7 mouse cellular contexts compared by ENCODE assay signal in the genomic region with DNA sequence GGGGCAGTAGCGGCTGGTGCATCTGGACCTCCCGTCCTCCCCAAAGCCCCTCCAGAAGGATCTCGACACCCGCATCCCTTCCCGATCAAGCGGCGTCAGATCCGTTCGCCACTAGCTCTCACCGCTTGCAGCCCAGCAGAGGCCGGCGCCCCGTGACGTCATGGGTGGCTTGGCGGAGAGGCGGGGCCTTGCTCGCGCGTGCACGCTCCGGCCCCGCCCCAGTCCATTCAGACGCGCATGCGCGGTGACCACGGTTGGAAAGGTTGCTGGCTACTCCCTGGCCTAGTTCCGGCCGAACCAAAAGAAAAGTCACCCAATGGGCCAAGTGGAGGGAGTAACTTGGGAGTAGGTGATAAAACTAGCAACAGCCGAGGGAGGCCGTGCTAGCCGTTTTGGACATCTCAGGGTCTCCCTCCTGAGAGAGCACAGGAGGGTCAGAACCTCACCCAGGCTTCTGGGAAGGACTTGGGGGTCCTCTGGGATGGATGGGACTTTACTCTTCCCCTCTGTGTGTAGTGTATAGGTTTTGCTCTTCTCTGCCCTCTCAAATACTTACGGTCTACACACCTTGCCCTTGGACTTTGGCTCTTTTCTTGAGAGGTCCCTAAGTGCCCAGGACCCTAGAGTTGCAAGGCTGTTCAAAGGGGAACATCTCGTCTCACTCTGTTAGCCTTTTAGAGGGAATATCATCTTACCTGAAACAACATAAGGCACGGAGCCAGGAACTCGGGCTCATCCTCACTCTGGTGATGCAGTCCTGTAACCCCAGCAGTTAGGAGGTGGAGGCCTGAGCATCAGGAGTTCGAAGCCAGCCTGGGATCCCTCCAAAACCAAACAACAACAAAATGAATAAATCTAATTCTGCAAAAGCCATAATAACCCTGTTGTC. TPM values are rescaled to one million over a fixed set of nuclear protein-coding genes. Genes with fewer than 3 reads are reported as not detected.
DNase-seq lines count a peak whose midpoint lies in the region; ATAC-seq and TF ChIP-seq lines count a peak whose summit lies in the region.

No protein-coding gene starts in this region.

- 11% methylated on average over 37 of the region's 37 CpGs for WGBS in intestine, postnatal 0 days
- 11% methylated on average over 37 of the region's 37 CpGs for WGBS in midbrain, embryonic 12.5 days
- 13% methylated on average over 37 of the region's 37 CpGs for WGBS in small intestine, adult 2 months

- TF ChIP-seq CTCF in intestine, postnatal 0 days (IDR thresholded peaks at IDR 0.05; ENCODE audit: low read depth): no peak
- TF ChIP-seq CTCF in small intestine, adult 2 months (IDR thresholded peaks at IDR 0.05; ENCODE audit: extremely low read depth, insufficient read length, insufficient replicate concordance, low read depth, low read length): no peak

- H3K27me3 ChIP-seq in intestine, postnatal 0 days (replicated peaks; ENCODE audit: control insufficient read depth, insufficient read depth, low read length): no peaks in the 10 kb centered on the region
- no peaks in the 10 kb centered on the region for H3K27me3 ChIP-seq in midbrain, embryonic 12.5 days
- H3K27me3 ChIP-seq in small intestine, adult 2 months (ENCODE audit: control insufficient read depth, insufficient read depth, low read length): no peaks in the 10 kb centered on the region

- H3K4me2 ChIP-seq in intestine, postnatal 0 days (replicated peaks; ENCODE audit: low read depth): peak overlapping the region; percentile 84
- peak overlapping the region; percentile 72 for H3K4me2 ChIP-seq in midbrain, embryonic 12.5 days (replicated peaks)

- peak; percentile 80 for TF ChIP-seq POLR2A in small intestine, adult 2 months (IDR thresholded peaks at IDR 0.05; ENCODE audit: low read depth, low read length)

- no peaks in the 10 kb centered on the region for H3K4me1 ChIP-seq in intestine, postnatal 0 days (replicated peaks; ENCODE audit: control insufficient read depth, insufficient read depth, low read length)
- peaks cover 14% of the 10 kb centered on the region for H3K4me1 ChIP-seq in midbrain, embryonic 12.5 days
- H3K4me1 ChIP-seq in small intestine, adult 2 months (ENCODE audit: control insufficient read depth, insufficient read depth, insufficient read length, low read length): peaks cover 15% of the 10 kb centered on the region

- peak overlapping the region; percentile 51; the same call in 1 of the 2 replicates for H3K27ac ChIP-seq in intestine, postnatal 0 days (ENCODE audit: low read depth, low read length)
- peak overlapping the region; percentile 72 for H3K27ac ChIP-seq in midbrain, embryonic 12.5 days (replicated peaks)
- H3K27ac ChIP-seq in small intestine, adult 2 months (ENCODE audit: insufficient read depth, low read depth, low read length): peak overlapping the region; percentile 83

- H3K9ac ChIP-seq in intestine, postnatal 0 days (ENCODE audit: low read depth, low read length): peak overlapping the region; percentile 38
- H3K9ac ChIP-seq in midbrain, embryonic 12.5 days (replicated peaks): peak overlapping the region; percentile 78

- no peaks in the 10 kb centered on the region; the same call in 1 of the 2 replicates for H3K36me3 ChIP-seq in intestine, postnatal 0 days (ENCODE audit: control insufficient read depth, insufficient read depth)
- H3K36me3 ChIP-seq in midbrain, embryonic 12.5 days: 0 out of 2 replicates have a peak, but pooled peaks cover 4% of the 10 kb centered on the region
- H3K36me3 ChIP-seq in small intestine, adult 2 months (ENCODE audit: control insufficient read depth, insufficient read depth, low read length): peaks cover 4% of the 10 kb centered on the region; the same call in 1 of the 2 replicates

- H3K9me3 ChIP-seq in intestine, postnatal 0 days (ENCODE audit: control insufficient read depth): no peaks in the 10 kb centered on the region
- no peaks in the 10 kb centered on the region for H3K9me3 ChIP-seq in midbrain, embryonic 12.5 days

- peak; percentile 97 for DNase-seq in adrenal gland, adult 2 months
- DNase-seq in embryo, embryonic 11.5 days (ENCODE audit: low read depth, low spot score): peak; percentile 90
- DNase-seq in gastrocnemius, postnatal 4 days (ENCODE audit: low spot score in 2 of 2): peak; percentile 99
- DNase-seq in left cerebral cortex, postnatal 4 days: peak; percentile 99

- intact Hi-C loops in left cerebral cortex, postnatal 4 days (cut with DNase I): no loop called here

- peak overlapping the region; percentile 55 for H3K4me3 ChIP-seq in intestine, postnatal 0 days (ENCODE audit: low read depth, low read length)
- peak overlapping the region; percentile 57 for H3K4me3 ChIP-seq in midbrain, embryonic 12.5 days
- H3K4me3 ChIP-seq in small intestine, adult 2 months (ENCODE audit: low read depth, low read length): peak overlapping the region; percentile 76

- peak; percentile 95 for ATAC-seq in intestine, postnatal 0 days
- peak; percentile 93 for ATAC-seq in midbrain, embryonic 12.5 days (ENCODE audit: low FRiP score, low read depth)

RNA-seq across cellular contexts. Expression of gene Taok2, which starts 13.8 kb away (rescaled TPM):
- 10 to 100 TPM; 60.6 to 66.8 TPM for total RNA-seq in adrenal gland, adult 2 months (2021)
- 136 and 169 TPM in 2 replicates for polyA plus RNA-seq in adrenal gland, adult 2 months (2012; rRNA removed)
- 10 to 100 TPM; 61.2 to 67.0 TPM for total RNA-seq in gastrocnemius, postnatal 4 days (2021)
- 11.5 and 12.9 TPM in 2 replicates for polyA plus RNA-seq in intestine, postnatal 0 days (2015; fragmentation: Nextera tagmentation; extraction: Ambion mirVana)
- total RNA-seq in left cerebral cortex, postnatal 4 days (2021): 100 to 1,000 TPM; 158 to 165 TPM
- polyA plus RNA-seq in midbrain, embryonic 12.5 days (2016; fragmentation: Nextera tagmentation; extraction: Ambion mirVana): 68.3 and 71.0 TPM in 2 replicates
- polyA plus RNA-seq in small intestine, adult 2 months (2012; rRNA removed): 42.3 and 77.4 TPM in 2 replicates

RNA-seq across cellular contexts. Expression of gene Tmem219, which starts 24.4 kb away (rescaled TPM):
- total RNA-seq in adrenal gland, adult 2 months (2021): 10 to 100 TPM; 28.1 to 35.4 TPM
- 242 and 243 TPM in 2 replicates for polyA plus RNA-seq in adrenal gland, adult 2 months (2012; rRNA removed)
- 10 to 100 TPM; 22.8 to 23.8 TPM for total RNA-seq in gastrocnemius, postnatal 4 days (2021)
- 71.1 and 73.5 TPM in 2 replicates for polyA plus RNA-seq in intestine, postnatal 0 days (2015; fragmentation: Nextera tagmentation; extraction: Ambion mirVana)
- 10 to 100 TPM; 19.4 to 20.8 TPM for total RNA-seq in left cerebral cortex, postnatal 4 days (2021)
- 32.7 and 36.5 TPM in 2 replicates for polyA plus RNA-seq in midbrain, embryonic 12.5 days (2016; fragmentation: Nextera tagmentation; extraction: Ambion mirVana)
- 51.5 and 143 TPM in 2 replicates for polyA plus RNA-seq in small intestine, adult 2 months (2012; rRNA removed)

RNA-seq across cellular contexts. Expression of gene Kctd13, which starts 30.3 kb away (rescaled TPM):
- total RNA-seq in adrenal gland, adult 2 months (2021): 10 to 100 TPM; 25.9 to 26.8 TPM
- 52.0 and 52.9 TPM in 2 replicates for polyA plus RNA-seq in adrenal gland, adult 2 months (2012; rRNA removed)
- 1 to 10 TPM; 6.0 to 7.0 TPM for total RNA-seq in gastrocnemius, postnatal 4 days (2021)
- polyA plus RNA-seq in intestine, postnatal 0 days (2015; fragmentation: Nextera tagmentation; extraction: Ambion mirVana): 11.4 and 11.9 TPM in 2 replicates
- 100 to 1,000 TPM; 151 to 167 TPM for total RNA-seq in left cerebral cortex, postnatal 4 days (2021)
- polyA plus RNA-seq in midbrain, embryonic 12.5 days (2016; fragmentation: Nextera tagmentation; extraction: Ambion mirVana): 50.5 and 53.7 TPM in 2 replicates
- 9.1 and 18.8 TPM in 2 replicates for polyA plus RNA-seq in small intestine, adult 2 months (2012; rRNA removed)

RNA-seq across cellular contexts. Expression of gene Ino80e, which starts 36.2 kb away (rescaled TPM):
- 10 to 100 TPM; 42.5 to 44.5 TPM for total RNA-seq in adrenal gland, adult 2 months (2021)
- 73.8 and 75.0 TPM in 2 replicates for polyA plus RNA-seq in adrenal gland, adult 2 months (2012; rRNA removed)
- total RNA-seq in gastrocnemius, postnatal 4 days (2021): 10 to 100 TPM; 35.9 to 38.7 TPM
- polyA plus RNA-seq in intestine, postnatal 0 days (2015; fragmentation: Nextera tagmentation; extraction: Ambion mirVana): 36.4 and 37.4 TPM in 2 replicates
- 10 to 100 TPM; 61.7 to 65.2 TPM for total RNA-seq in left cerebral cortex, postnatal 4 days (2021)
- polyA plus RNA-seq in midbrain, embryonic 12.5 days (2016; fragmentation: Nextera tagmentation; extraction: Ambion mirVana): 90.9 and 96.0 TPM in 2 replicates
- 16.5 and 42.8 TPM in 2 replicates for polyA plus RNA-seq in small intestine, adult 2 months (2012; rRNA removed)

RNA-seq across cellular contexts. Expression of gene Hirip3, which starts 36.6 kb away (rescaled TPM):
- total RNA-seq in adrenal gland, adult 2 months (2021): 10 to 100 TPM in 1 of 2 experiments, 1 to 10 TPM in 1; 8.2 to 16.3 TPM
- 1.4 and 2.9 TPM in 2 replicates for polyA plus RNA-seq in adrenal gland, adult 2 months (2012; rRNA removed)
- total RNA-seq in gastrocnemius, postnatal 4 days (2021): 10 to 100 TPM; 22.2 to 29.4 TPM
- polyA plus RNA-seq in intestine, postnatal 0 days (2015; fragmentation: Nextera tagmentation; extraction: Ambion mirVana): 7.2 and 9.5 TPM in 2 replicates
- 10 to 100 TPM; 31.5 to 41.2 TPM for total RNA-seq in left cerebral cortex, postnatal 4 days (2021)
- polyA plus RNA-seq in midbrain, embryonic 12.5 days (2016; fragmentation: Nextera tagmentation; extraction: Ambion mirVana): 43.1 and 51.6 TPM in 2 replicates
- 1.3 and 3.6 TPM in 2 replicates for polyA plus RNA-seq in small intestine, adult 2 months (2012; rRNA removed)

Comparison
In these comparisons a context has a peak if more than half of its experiments do, and no peak if none do; other contexts are left out.
1. Peak in every context shown above with its lines: DNase-seq, ATAC-seq, H3K4me3 ChIP-seq and H3K27ac ChIP-seq.